Mouse (Mus musculus): ENCODE measurements at regions not wholly inside any gene's neighbourhood (a gene's known extent, or its start where the extent isn't known, plus 50 kb on each side); places are given as distances from the start of the nearest gene placed in this dataset.

DNA sequence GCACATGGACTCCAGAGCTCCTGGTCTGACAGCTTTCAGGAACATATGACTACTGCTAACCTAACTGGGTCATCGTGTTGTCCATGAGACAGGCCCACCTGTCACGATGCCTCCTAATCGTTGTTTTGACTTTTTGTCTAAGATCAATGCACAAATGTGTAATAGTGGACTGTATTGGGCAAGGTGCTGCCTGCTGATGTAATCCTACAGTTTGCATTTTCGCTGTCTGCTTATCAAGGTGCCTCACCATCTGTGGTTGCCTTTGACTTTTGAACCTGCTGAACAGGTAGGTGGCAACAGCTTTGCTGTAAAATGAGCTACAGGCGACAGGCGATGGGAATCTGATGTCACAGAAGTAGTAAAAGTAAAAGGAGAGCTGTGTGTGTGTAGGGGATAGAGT, 78.0 kb upstream of the Lifr start:
- TF ChIP-seq CTCF (IDR thresholded peaks at IDR 0.05) (no peak), POLR2A (IDR thresholded peaks at IDR 0.05; ENCODE audit: insufficient read depth, low read depth, low read length) (no peak), EP300 (IDR thresholded peaks at IDR 0.05; ENCODE audit: insufficient read depth, low read depth, low read length) (no peak)

Data from heart, adult 2 months (tissue).